In genomic region chr14:78535366-78535765, GRCm38 (mm10) we compare ENCODE assay signal across 8 mouse cellular contexts. TPM values are rescaled to one million over a fixed set of nuclear protein-coding genes. Genes with fewer than 3 reads are reported as not detected.
DNase-seq lines count a peak whose midpoint lies in the region; ATAC-seq and TF ChIP-seq lines count a peak whose summit lies in the region.
"Had no signal": no experiment of that assay in that cellular context is flagged by ENCODE, and none has a peak within 500 bp of the region (broad histone marks: within the 10 kb centered on the region; RNA-seq: fewer than 3 reads in every experiment).

No protein-coding gene starts in this region.

- H3K27ac ChIP-seq in lung, postnatal 0 days (ENCODE audit: low read length), result 0 out of 2 replicates have a peak overlapping the region, but pooled peaks have one; percentile 20
- no peak overlapping the region for H3K27ac ChIP-seq in forebrain, embryonic 11.5 days (ENCODE audit: low read depth, low read length)
- H3K27ac ChIP-seq in limb, embryonic 13.5 days, result 0 out of 2 replicates have a peak overlapping the region, but pooled peaks have one; percentile 33
- H3K27ac ChIP-seq in stomach, postnatal 0 days (replicated peaks), result peak overlapping the region; percentile 58; the same call in 1 of the 2 replicates

- H3K4me2 ChIP-seq in lung, postnatal 0 days (replicated peaks; ENCODE audit: low read depth, low read length), result peak overlapping the region; percentile 82
- H3K4me2 ChIP-seq in forebrain, embryonic 11.5 days (ENCODE audit: low read depth, low read length, severe bottlenecking), result peak overlapping the region; percentile 78
- H3K4me2 ChIP-seq in limb, embryonic 13.5 days (replicated peaks), result peak overlapping the region; percentile 71
- H3K4me2 ChIP-seq in stomach, postnatal 0 days (replicated peaks; ENCODE audit: low read depth), result peak overlapping the region; percentile 64

- H3K4me3 ChIP-seq in lung, postnatal 0 days (ENCODE audit: low read depth, low read length), result peak overlapping the region; percentile 83; the same call in 1 of the 2 replicates
- peak overlapping the region; percentile 83 for H3K4me3 ChIP-seq in forebrain, embryonic 11.5 days (ENCODE audit: low read depth, low read length)
- H3K4me3 ChIP-seq in limb, embryonic 13.5 days, result peak overlapping the region; percentile 92
- peak overlapping the region; percentile 90 for H3K4me3 ChIP-seq in stomach, postnatal 0 days (ENCODE audit: low read depth, low read length)

- TF ChIP-seq EP300 in lung, postnatal 0 days (IDR thresholded peaks at IDR 0.05), result no peak
- TF ChIP-seq EP300 in stomach, postnatal 0 days (optimal IDR thresholded peaks at IDR 0.05), result no peak

- no peak for ATAC-seq in lung, postnatal 0 days
- no peak for ATAC-seq in forebrain, embryonic 11.5 days (replicated peaks; ENCODE audit: low FRiP score)
- no peak for ATAC-seq in limb, embryonic 13.5 days (ENCODE audit: low FRiP score, low read depth)
- ATAC-seq in stomach, postnatal 0 days (ENCODE audit: low FRiP score, low TSS enrichment), result no peak
- no peak for ATAC-seq in inflammation-experienced regulatory T-cells, adult 6 months

- no peaks in the 10 kb centered on the region for H3K9me3 ChIP-seq in lung, postnatal 0 days (ENCODE audit: low read length)
- no peaks in the 10 kb centered on the region for H3K9me3 ChIP-seq in forebrain, embryonic 11.5 days (ENCODE audit: control insufficient read depth, low read length)
- no peaks in the 10 kb centered on the region for H3K9me3 ChIP-seq in limb, embryonic 13.5 days
- no peaks in the 10 kb centered on the region for H3K9me3 ChIP-seq in stomach, postnatal 0 days (ENCODE audit: control insufficient read depth, low read length)

- peak overlapping the region; percentile 87; the same call in 1 of the 2 replicates for H3K9ac ChIP-seq in lung, postnatal 0 days (replicated peaks; ENCODE audit: low read depth)
- H3K9ac ChIP-seq in forebrain, embryonic 11.5 days (ENCODE audit: low read length), result peak overlapping the region; percentile 91
- H3K9ac ChIP-seq in limb, embryonic 13.5 days, result peak overlapping the region; percentile 98
- peak overlapping the region; percentile 35; the same call in 1 of the 2 replicates for H3K9ac ChIP-seq in stomach, postnatal 0 days (ENCODE audit: low read length)

- no peaks in the 10 kb centered on the region for H3K36me3 ChIP-seq in lung, postnatal 0 days (ENCODE audit: insufficient read depth, low read length)
- no peaks in the 10 kb centered on the region for H3K36me3 ChIP-seq in forebrain, embryonic 11.5 days (ENCODE audit: control insufficient read depth, insufficient read depth, low read length)
- no peaks in the 10 kb centered on the region for H3K36me3 ChIP-seq in limb, embryonic 13.5 days
- H3K36me3 ChIP-seq in stomach, postnatal 0 days (ENCODE audit: control insufficient read depth, insufficient read depth, low read length), result no peaks in the 10 kb centered on the region

- WGBS in lung, postnatal 0 days, result 39% methylated on average over 2 of the region's 2 CpGs
- WGBS in forebrain, embryonic 11.5 days, result 48% methylated on average over 2 of the region's 2 CpGs
- WGBS in limb, embryonic 13.5 days, result 39% methylated on average over 2 of the region's 2 CpGs
- WGBS in stomach, postnatal 0 days, result 49% methylated on average over 2 of the region's 2 CpGs

- peaks cover 8% of the 10 kb centered on the region; the same call in 1 of the 2 replicates for H3K4me1 ChIP-seq in lung, postnatal 0 days (ENCODE audit: insufficient read depth, low read depth, low read length)
- H3K4me1 ChIP-seq in forebrain, embryonic 11.5 days (replicated peaks; ENCODE audit: control insufficient read depth, insufficient read depth, low read length), result peaks cover 3% of the 10 kb centered on the region
- H3K4me1 ChIP-seq in limb, embryonic 13.5 days, result peaks cover 39% of the 10 kb centered on the region
- no peaks in the 10 kb centered on the region for H3K4me1 ChIP-seq in stomach, postnatal 0 days (replicated peaks; ENCODE audit: control insufficient read depth, insufficient read depth)

- no peak for DNase-seq in lung, postnatal 0 days (ENCODE audit: low spot score)
- no peak for DNase-seq in lung, postnatal 25 days (ENCODE audit: low spot score)
- DNase-seq in forebrain, embryonic 11.5 days (ENCODE audit: low spot score), result no peak
- no peak for DNase-seq in stomach, postnatal 0 days (ENCODE audit: low spot score)
- no peak for DNase-seq in frontal cortex, postnatal 10 days (ENCODE audit: low spot score in 2 of 2)
- DNase-seq: adrenal gland, postnatal 10 days had no signal

- TF ChIP-seq CTCF in lung, postnatal 0 days (IDR thresholded peaks at IDR 0.05), result no peak
- TF ChIP-seq CTCF in stomach, postnatal 0 days (IDR thresholded peaks at IDR 0.05; ENCODE audit: low read depth), result no peak

- H3K27me3 ChIP-seq in lung, postnatal 0 days (replicated peaks; ENCODE audit: insufficient read depth, low read length), result no peaks in the 10 kb centered on the region
- no peaks in the 10 kb centered on the region for H3K27me3 ChIP-seq in forebrain, embryonic 11.5 days (ENCODE audit: control insufficient read depth, insufficient read depth, low read length)
- no peaks in the 10 kb centered on the region for H3K27me3 ChIP-seq in limb, embryonic 13.5 days
- H3K27me3 ChIP-seq in stomach, postnatal 0 days (ENCODE audit: control insufficient read depth, insufficient read depth, low read length), result no peaks in the 10 kb centered on the region

RNA-seq across cellular contexts. Expression of gene Akap11, which starts 1.2 kb away (rescaled TPM):
- 9.4 and 12.2 TPM in 2 replicates for polyA plus RNA-seq in lung, postnatal 0 days (2015; fragmentation: Nextera tagmentation; extraction: Ambion mirVana)
- 18.3 and 19.5 TPM in 2 replicates for polyA plus RNA-seq in forebrain, embryonic 11.5 days (2014; fragmentation: Nextera tagmentation; extraction: Ambion mirVana)
- polyA plus RNA-seq in limb, embryonic 13.5 days (2015; fragmentation: Nextera tagmentation; extraction: Ambion mirVana), result 20.8 and 25.7 TPM in 2 replicates
- polyA plus RNA-seq in stomach, postnatal 0 days (2015; fragmentation: Nextera tagmentation; extraction: Ambion mirVana), result 6.0 TPM in 2 replicates
- 10 to 100 TPM in 2 of 3 experiments, 1 to 10 TPM in 1; 7.0 to 12.2 (median 10.4) TPM for polyA plus RNA-seq in inflammation-experienced regulatory T-cells, adult 6 months (2017; shearing (Covaris generic))

Comparison
In these comparisons a context has a peak if more than half of its experiments do, and no peak if none do; other contexts are left out.
1. H3K9ac ChIP-seq: peak in every context shown above with its lines; median percentile 98 in limb, embryonic 13.5 days; 91 in forebrain, embryonic 11.5 days; 87 in lung, postnatal 0 days; 35 in stomach, postnatal 0 days.